Mouse (Mus musculus) hindbrain, postnatal 0 days (tissue): ENCODE measurements around the gene Zfp423. TPM values are rescaled to one million over a fixed set of nuclear protein-coding genes. Genes with fewer than 3 reads are reported as not detected.
A peak's percentile ranks its signal among the peaks of the same experiment; 100 is the strongest.

Source experiments
- ATAC-seq: fragments of 200-750 bp; cut with Nextera tagmentation; 2 replicates; pipeline ENCODE4 v1.8.0; 2017; ENCODE audit warnings: mild to moderate bottlenecking, moderate TSS enrichment, moderate library complexity
- DNase-seq: peaks from one replicate; pipeline ENCODE4 v3.0.0-alpha.2; 2015; ENCODE audit warnings: low spot score
- H3K27ac ChIP-seq: fragments of 300-500 bp; sonication (generic); 2 replicates; pipeline ENCODE4 v1.5.1; 2014; ENCODE audit warnings: mild to moderate bottlenecking
- H3K27me3 ChIP-seq: fragments of 300-500 bp; sonication (generic); 2 replicates; pipeline ENCODE4 v1.6.1; 2014; ENCODE audit warnings: low read length, mixed read lengths; ENCODE audit not compliant: insufficient read depth
- H3K36me3 ChIP-seq: fragments of 300-500 bp; sonication (generic); 2 replicates; pipeline ENCODE4 v1.6.1; 2014; ENCODE audit warnings: low read length, mixed read lengths; ENCODE audit not compliant: insufficient read depth
- H3K4me1 ChIP-seq: fragments of 300-500 bp; sonication (generic); 2 replicates; pipeline ENCODE4 v1.6.1; 2014; ENCODE audit warnings: antibody characterized with exemption, low read length, mixed read lengths; ENCODE audit not compliant: insufficient read depth
- H3K4me2 ChIP-seq: fragments of 300-500 bp; sonication (generic); 2 replicates; pipeline ENCODE4 v1.6.1; 2014; ENCODE audit warnings: low read depth, mild to moderate bottlenecking, low read length, moderate library complexity, mixed read lengths
- H3K4me3 ChIP-seq: fragments of 300-500 bp; sonication (generic); 2 replicates; pipeline ENCODE4 v1.5.1; 2014; ENCODE audit warnings: low read length
- H3K9ac ChIP-seq: fragments of 300-500 bp; sonication (generic); replicated peaks from 2 replicates; pipeline ENCODE4 v1.6.1; 2014; ENCODE audit warnings: mild to moderate bottlenecking, low read length, moderate library complexity, mixed read lengths
- H3K9me3 ChIP-seq: fragments of 300-500 bp; sonication (generic); 2 replicates; pipeline ENCODE4 v1.6.1; 2016; ENCODE audit warnings: low read length, mixed read lengths
- CTCF ChIP-seq: IDR thresholded peaks from 2 replicates; pipeline ENCODE4 v1.5.1; 2016; ENCODE audit warnings: antibody characterized with exemption, control low read depth, low read depth
- WGBS: fragments of 180-500 bp; shearing (Covaris S2); extraction: QIAGEN DNeasy Blood & Tissue Kit; methylation state at CpG from one replicate; pipeline ENCODE4 v1.1.7; 2014; 5-methylcytosine and 5-hydroxymethylcytosine counted together
- polyA plus RNA-seq: library from polyadenylated mRNA; unstranded; fragments of >200 nt; fragmentation: Nextera tagmentation; extraction: Ambion mirVana; gene quantifications from 2 replicates; pipeline ENCODE4 v1.2.1, GENCODE M21; 2015
- total RNA-seq: library from RNA; depleted of rRNA; stranded (reverse); fragments of >200 nt; gene quantifications from 2 replicates; pipeline ENCODE4 v1.2.3, GENCODE M21; 2014

The Zfp423 gene
- total and polyA plus RNA-seq, 2 experiments from 2014 or later: 22.2 to 73.6 TPM

- peak; percentile 37; the same call in 1 of the 2 replicates for ATAC-seq
- Histone ChIP-seq H3K27ac (peak overlapping the region; percentile 20; the same call in 1 of the 2 replicates), H3K4me2 (no peak overlapping the region), H3K36me3 (no peaks in the 10 kb centered on the region), H3K27me3 (no peaks in the 10 kb centered on the region), H3K9ac (0 out of 2 replicates have a peak overlapping the region, but pooled peaks have one; percentile 5), H3K4me3 (no peak overlapping the region), H3K4me1 (0 out of 2 replicates have a peak, but pooled peaks cover 10% of the 10 kb centered on the region), H3K9me3 (no peaks in the 10 kb centered on the region)
- DNase-seq: no peak
- no peak for TF ChIP-seq CTCF
- 44% methylated on average over 11 of the region's 11 CpGs for whole genome bisulfite sequencing
Observed at GRCm38 (mm10) chr8:87804327-87804900, 155.0 kb downstream of the Zfp423 start.

GRCm38 (mm10) chr8:87803437-87803836 is 156.0 kb downstream of the Zfp423 start:
- Histone ChIP-seq H3K27me3 (no peaks in the 10 kb centered on the region), H3K9ac (no peak overlapping the region), H3K36me3 (no peaks in the 10 kb centered on the region), H3K27ac (no peak overlapping the region), H3K9me3 (no peaks in the 10 kb centered on the region), H3K4me1 (0 out of 2 replicates have a peak, but pooled peaks cover 10% of the 10 kb centered on the region), H3K4me2 (no peak overlapping the region), H3K4me3 (no peak overlapping the region)
- DNase-seq: no peak
- ATAC-seq: no peak
- TF ChIP-seq CTCF: no peak
- 51% methylated on average over 10 of the region's 10 CpGs for WGBS

GRCm38 (mm10) chr8:87802571-87802970 is 156.8 kb downstream of the Zfp423 start:
- H3K9me3 ChIP-seq: no peaks in the 10 kb centered on the region
- no peak overlapping the region for H3K4me3 ChIP-seq
- H3K27ac ChIP-seq: no peak overlapping the region
- no peaks in the 10 kb centered on the region for H3K36me3 ChIP-seq
- ATAC-seq (no peak), DNase-seq (no peak)
- no peak overlapping the region for H3K4me2 ChIP-seq
- no peak for TF ChIP-seq CTCF
- 0 out of 2 replicates have a peak, but pooled peaks cover 10% of the 10 kb centered on the region for H3K4me1 ChIP-seq
- H3K9ac ChIP-seq: no peak overlapping the region
- no peaks in the 10 kb centered on the region for H3K27me3 ChIP-seq
- WGBS: 39% methylated on average over 3 of the region's 3 CpGs

GRCm38 (mm10) chr8:87800121-87800520 is 159.3 kb downstream of the Zfp423 start:
- DNase-seq (no peak), ATAC-seq (no peak)
- H3K9me3 ChIP-seq: no peaks in the 10 kb centered on the region
- H3K4me2 ChIP-seq: no peak overlapping the region
- H3K36me3 ChIP-seq: no peaks in the 10 kb centered on the region
- no peak overlapping the region for H3K9ac ChIP-seq
- H3K4me3 ChIP-seq: no peak overlapping the region
- H3K27me3 ChIP-seq: no peaks in the 10 kb centered on the region
- H3K27ac ChIP-seq: no peak overlapping the region
- no peak for TF ChIP-seq CTCF
- 56% methylated on average over 11 of the region's 11 CpGs for WGBS
- 0 out of 2 replicates have a peak, but pooled peaks cover 10% of the 10 kb centered on the region for H3K4me1 ChIP-seq

GRCm38 (mm10) chr8:87796234-87796633 is 163.2 kb downstream of the Zfp423 start:
- Histone ChIP-seq H3K9me3 (no peaks in the 10 kb centered on the region), H3K4me2 (no peak overlapping the region), H3K4me3 (no peak overlapping the region), H3K27me3 (no peaks in the 10 kb centered on the region), H3K36me3 (no peaks in the 10 kb centered on the region), H3K4me1 (peaks cover 12% of the 10 kb centered on the region; the same call in 1 of the 2 replicates), H3K27ac (no peak overlapping the region), H3K9ac (no peak overlapping the region)
- DNase-seq: peak; percentile 46
- 66% methylated on average over 7 of the region's 7 CpGs for WGBS
- peak; percentile 71 for TF ChIP-seq CTCF
- ATAC-seq: 0 out of 2 replicates have a peak, but pooled peaks have one; percentile 59

GRCm38 (mm10) chr8:87794639-87795038 is 164.8 kb downstream of the Zfp423 start:
- no peak for TF ChIP-seq CTCF
- Histone ChIP-seq H3K9ac (no peak overlapping the region), H3K36me3 (no peaks in the 10 kb centered on the region), H3K27me3 (no peaks in the 10 kb centered on the region), H3K4me1 (peaks cover 4% of the 10 kb centered on the region; the same call in 1 of the 2 replicates), H3K4me2 (no peak overlapping the region), H3K4me3 (no peak overlapping the region), H3K27ac (no peak overlapping the region), H3K9me3 (no peaks in the 10 kb centered on the region)
- WGBS: 54% methylated on average over 10 of the region's 10 CpGs
- DNase-seq: no peak
- ATAC-seq: no peak

GRCm38 (mm10) chr8:87791103-87791502 is 168.3 kb downstream of the Zfp423 start:
- H3K9me3 ChIP-seq: no peaks in the 10 kb centered on the region
- no peak overlapping the region for H3K9ac ChIP-seq
- WGBS: 85% methylated on average over 6 of the region's 6 CpGs
- H3K27me3 ChIP-seq: no peaks in the 10 kb centered on the region
- DNase-seq: no peak
- peaks cover 4% of the 10 kb centered on the region; the same call in 1 of the 2 replicates for H3K4me1 ChIP-seq
- H3K27ac ChIP-seq: no peak overlapping the region
- no peak overlapping the region for H3K4me3 ChIP-seq
- TF ChIP-seq CTCF: no peak
- no peak for ATAC-seq
- H3K36me3 ChIP-seq: no peaks in the 10 kb centered on the region
- H3K4me2 ChIP-seq: no peak overlapping the region
